Mouse (Mus musculus): Measurements from ENCODE around the gene Fam167b. TPM values are rescaled to one million over a fixed set of nuclear protein-coding genes. Genes with fewer than 3 reads are reported as not detected.
"Not testable (repeated sequence)": the region's sequence is repeated elsewhere in the genome, so short reads cannot be mapped to it uniquely, and the experiment has no call there.

Gene Fam167b
- polyA plus RNA-seq, 1 experiment = 0.26 TPM

- WGBS = 1% methylated on average over 45 of the region's 46 CpGs
- Histone ChIP-seq H3K27me3 (ENCODE audit: control insufficient read depth, insufficient read depth, low read length) (no peaks in the 10 kb centered on the region), H3K4me3 (replicated peaks; ENCODE audit: insufficient read depth, low read depth, low read length) (peak within 1 kb of the TSS; percentile 99), H3K27ac (ENCODE audit: insufficient read depth, low read length) (peak within 1 kb of the TSS; percentile 60), H3K4me1 (ENCODE audit: control insufficient read depth, insufficient read depth, low read length) (peaks cover 6% of the 10 kb centered on the region)
- peak; percentile 97 to 98 for DNase-seq
- TF ChIP-seq CTCF (IDR thresholded peaks at IDR 0.05; ENCODE audit: borderline replicate concordance, insufficient read depth, low read depth, low read length) = no peak
- peak; percentile 33; the same call in 1 of the 2 replicates for TF ChIP-seq POLR2A (IDR thresholded peaks at IDR 0.05; ENCODE audit: borderline replicate concordance, insufficient read depth, low read length)
Observed at GRCm38 (mm10) chr4:129542592-129543141, 35.7 kb downstream of the Fam167b start, which contains the start of gene Hdac1. TSS of gene Hdac1 (minus strand) at chr4:129542713.

GRCm38 (mm10) chr4:129541868-129542591, 36.3 kb downstream of the Fam167b start:
- Histone ChIP-seq H3K27me3 (ENCODE audit: control insufficient read depth, insufficient read depth, low read length) (no peaks in the 10 kb centered on the region), H3K27ac (ENCODE audit: insufficient read depth, low read length) (peak overlapping the region; percentile 60), H3K4me3 (replicated peaks; ENCODE audit: insufficient read depth, low read depth, low read length) (peak overlapping the region; percentile 99), H3K4me1 (ENCODE audit: control insufficient read depth, insufficient read depth, low read length) (peaks cover 6% of the 10 kb centered on the region)
- 1% methylated on average over 30 of the region's 30 CpGs for WGBS
- no peak for TF ChIP-seq CTCF (IDR thresholded peaks at IDR 0.05; ENCODE audit: borderline replicate concordance, insufficient read depth, low read depth, low read length)
- TF ChIP-seq POLR2A (IDR thresholded peaks at IDR 0.05; ENCODE audit: borderline replicate concordance, insufficient read depth, low read length) = no peak
- peak; percentile 27 to 41 for DNase-seq

DNA sequence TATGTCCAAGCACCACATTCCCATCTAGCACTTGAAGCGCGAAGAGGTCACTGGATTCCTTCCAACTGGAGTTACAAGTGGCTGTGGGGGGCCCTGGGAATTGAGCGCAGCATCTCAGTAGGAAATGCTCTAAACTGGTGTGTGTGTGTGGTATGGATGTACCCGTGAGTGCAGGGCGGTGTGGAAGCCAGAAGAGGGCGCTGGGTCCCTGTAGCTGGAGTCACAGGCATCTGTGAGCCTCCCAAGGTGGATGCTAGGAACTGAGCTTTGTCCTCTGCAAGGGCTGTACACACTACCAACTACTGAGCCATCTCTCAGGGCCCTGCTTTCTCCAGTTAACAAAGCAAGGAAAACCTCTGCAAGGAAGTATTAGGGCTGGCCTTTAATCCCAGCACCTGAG, 38.3 kb downstream of the Fam167b start:
- no peaks in the 10 kb centered on the region for H3K27me3 ChIP-seq (ENCODE audit: control insufficient read depth, insufficient read depth, low read length)
- peaks cover 6% of the 10 kb centered on the region for H3K4me1 ChIP-seq (ENCODE audit: control insufficient read depth, insufficient read depth, low read length)
- WGBS = 55% methylated on average over 6 of the region's 6 CpGs
- peak in 1 of 2 experiments; percentile 27 for DNase-seq
- H3K27ac ChIP-seq (ENCODE audit: insufficient read depth, low read length) = no peak overlapping the region
- TF ChIP-seq POLR2A (IDR thresholded peaks at IDR 0.05; ENCODE audit: borderline replicate concordance, insufficient read depth, low read length) = no peak
- TF ChIP-seq CTCF (IDR thresholded peaks at IDR 0.05; ENCODE audit: borderline replicate concordance, insufficient read depth, low read depth, low read length) = peak; percentile 34; the same call in 1 of the 2 replicates
- no peak overlapping the region for H3K4me3 ChIP-seq (replicated peaks; ENCODE audit: insufficient read depth, low read depth, low read length)

DNA sequence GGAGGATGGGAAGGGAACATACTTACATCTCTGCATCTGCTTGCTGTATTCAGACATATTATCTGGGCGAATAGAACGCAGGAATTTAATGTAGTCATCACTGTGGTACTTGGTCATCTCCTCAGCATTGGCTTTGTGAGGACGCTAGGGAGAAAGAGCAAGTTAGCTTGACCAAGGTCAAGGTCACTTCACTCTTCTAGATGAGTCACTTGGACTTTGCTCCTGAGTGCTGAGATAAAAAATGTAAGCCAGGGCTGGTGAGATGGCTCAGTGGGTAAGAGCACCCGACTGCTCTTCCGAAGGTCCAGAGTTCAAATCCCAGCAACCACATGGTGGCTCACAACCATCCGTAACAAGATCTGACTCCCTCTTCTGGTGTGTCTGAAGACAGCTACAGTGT, 49.4 kb downstream of the Fam167b start:
- not testable (repeated sequence) for H3K27ac ChIP-seq (ENCODE audit: insufficient read depth, low read length); H3K4me3 ChIP-seq (replicated peaks; ENCODE audit: insufficient read depth, low read depth, low read length); H3K4me1 ChIP-seq (ENCODE audit: control insufficient read depth, insufficient read depth, low read length); H3K27me3 ChIP-seq (ENCODE audit: control insufficient read depth, insufficient read depth, low read length); DNase-seq
- WGBS = 98% methylated on average over 6 of the region's 6 CpGs

Other genes with a start within 250 kb of the Fam167b start
- gene Rbbp4, start 243.2 kb downstream of the Fam167b start, polyA plus RNA-seq (2012; rRNA removed) = 70.9 and 73.7 TPM in 2 replicates
- gene Zbtb8os, start 242.9 kb downstream of the Fam167b start, polyA plus RNA-seq (2012; rRNA removed) = 31.2 and 35.3 TPM in 2 replicates
- 10.6 and 12.9 TPM in 2 replicates for gene Zbtb8a, start 200.4 kb downstream of the Fam167b start, polyA plus RNA-seq (2012; rRNA removed)
- 2.1 and 2.2 TPM in 2 replicates for gene Zbtb8b, start 137.7 kb downstream of the Fam167b start, polyA plus RNA-seq (2012; rRNA removed)
- gene Bsdc1, start 117.0 kb downstream of the Fam167b start, polyA plus RNA-seq (2012; rRNA removed) = 33.9 and 37.3 TPM in 2 replicates
- 0.16 TPM in 2 replicates for gene Tssk3, start 87.5 kb downstream of the Fam167b start, polyA plus RNA-seq (2012; rRNA removed)
- 0.67 and 0.92 TPM in 2 replicates for gene Fam229a, start 87.4 kb downstream of the Fam167b start, polyA plus RNA-seq (2012; rRNA removed)
- gene Marcksl1, start 65.0 kb downstream of the Fam167b start, polyA plus RNA-seq (2012; rRNA removed) = 68.0 and 70.0 TPM in 2 replicates
- 61.5 and 66.8 TPM in 2 replicates for gene Hdac1, start 35.8 kb downstream of the Fam167b start, polyA plus RNA-seq (2012; rRNA removed)
- gene Lck, start 4.9 kb downstream of the Fam167b start, polyA plus RNA-seq (2012; rRNA removed) = 0.92 and 1.00 TPM in 2 replicates
- gene Eif3i, start 22.1 kb upstream of the Fam167b start, polyA plus RNA-seq (2012; rRNA removed) = 231 and 232 TPM in 2 replicates
- 143 and 144 TPM in 2 replicates for gene Tmem234, start 22.1 kb upstream of the Fam167b start, polyA plus RNA-seq (2012; rRNA removed)
- gene Dcdc2b, start 35.7 kb upstream of the Fam167b start, polyA plus RNA-seq (2012; rRNA removed) = 8.8 and 10.6 TPM in 2 replicates
- 37.1 and 40.6 TPM in 2 replicates for gene Iqcc, start 40.5 kb upstream of the Fam167b start, polyA plus RNA-seq (2012; rRNA removed)
- gene Ccdc28b, start 45.4 kb upstream of the Fam167b start, polyA plus RNA-seq (2012; rRNA removed) = 184 and 201 TPM in 2 replicates
- gene Txlna, start 62.5 kb upstream of the Fam167b start, polyA plus RNA-seq (2012; rRNA removed) = 40.0 and 40.6 TPM in 2 replicates
- 55.3 and 56.9 TPM in 2 replicates for gene Kpna6, start 94.2 kb upstream of the Fam167b start, polyA plus RNA-seq (2012; rRNA removed)
- gene Tmem39b, start 118.3 kb upstream of the Fam167b start, polyA plus RNA-seq (2012; rRNA removed) = 13.2 and 13.8 TPM in 2 replicates
- gene Khdrbs1, start 163.8 kb upstream of the Fam167b start, polyA plus RNA-seq (2012; rRNA removed) = 42.0 and 42.5 TPM in 2 replicates
- 62.8 and 66.3 TPM in 2 replicates for gene Ptp4a2, start 232.7 kb upstream of the Fam167b start, polyA plus RNA-seq (2012; rRNA removed)

Data from cerebellum, adult 2 months (tissue).